Mouse (Mus musculus): ENCODE measurements around the gene Ppt2.

Ppt2 gene

GRCm38 (mm10) chr17:34604511-34605237 is 23.6 kb downstream of the Ppt2 start:
- DNase-seq = no peak

DNA sequence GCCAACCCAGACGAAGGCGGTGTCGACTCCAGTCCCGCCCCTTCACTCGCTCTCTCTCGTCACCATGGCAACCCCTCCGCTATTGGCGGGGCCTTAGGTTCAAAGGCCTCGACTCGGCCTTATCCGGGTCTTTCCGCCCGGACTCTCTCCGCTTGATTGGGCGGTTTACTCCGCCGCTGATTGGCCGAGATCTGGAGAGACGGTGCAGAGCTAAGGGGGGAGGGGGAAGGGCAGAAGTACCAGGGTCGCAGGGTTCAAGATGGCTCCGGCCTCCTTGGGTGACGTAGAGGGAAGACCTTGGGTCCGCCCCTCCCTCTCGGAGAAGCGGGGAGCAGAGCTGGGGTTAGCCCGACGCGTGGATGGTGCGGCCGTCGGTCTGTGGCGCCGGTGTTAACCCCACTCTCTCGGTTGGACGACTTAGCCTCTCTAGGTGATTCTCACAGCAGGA is 24.2 kb downstream of the Ppt2 start, which contains the start of gene Agpat1:
TSS of gene Agpat1 (plus strand) at position 202 of the 448 bp plus-strand sequence.
- DNase-seq = peak; percentile 98

GRCm38 (mm10) chr17:34603375-34604060 is 24.8 kb downstream of the Ppt2 start, which contains the start of gene Rnf5:
Rnf5 (minus strand) TSS chr17:34603690.
- peak; percentile 98 for DNase-seq

DNA sequence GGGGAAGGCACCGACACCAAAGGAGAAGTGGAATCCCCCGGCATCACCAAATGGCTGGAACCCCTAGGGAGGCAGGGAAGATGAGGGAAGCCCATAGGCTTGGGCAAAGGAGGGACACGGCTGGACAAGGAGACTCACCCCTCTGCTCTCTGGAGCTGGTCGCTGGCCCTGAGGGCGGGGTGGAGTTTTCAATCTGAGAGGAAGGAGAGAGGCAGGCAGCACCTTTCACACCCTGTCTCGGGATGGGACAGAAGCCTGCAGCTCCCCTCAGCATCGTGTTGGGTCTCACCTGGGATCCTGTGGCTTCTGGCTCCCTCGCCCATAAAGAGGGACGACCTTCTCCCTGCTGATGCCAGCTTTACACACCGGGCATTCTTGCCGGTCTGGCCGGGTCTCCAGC is 26.5 kb downstream of the Ppt2 start:
- DNase-seq = no peak

- DNase-seq = peak; percentile 38
These were observed 28.4 kb downstream of the Ppt2 start for GRCm38 (mm10) chr17:34599891-34600290.

- no peak for DNase-seq
These were observed 30.7 kb downstream of the Ppt2 start, which contains the start of gene Ager for GRCm38 (mm10) chr17:34597566-34598095. Ager (plus strand) TSS chr17:34597862.

- DNase-seq = no peak
These were observed 32.2 kb downstream of the Ppt2 start for GRCm38 (mm10) chr17:34596098-34596497.

GRCm38 (mm10) chr17:34593752-34594525 is 34.4 kb downstream of the Ppt2 start:
- DNase-seq = peak; percentile 21

DNA sequence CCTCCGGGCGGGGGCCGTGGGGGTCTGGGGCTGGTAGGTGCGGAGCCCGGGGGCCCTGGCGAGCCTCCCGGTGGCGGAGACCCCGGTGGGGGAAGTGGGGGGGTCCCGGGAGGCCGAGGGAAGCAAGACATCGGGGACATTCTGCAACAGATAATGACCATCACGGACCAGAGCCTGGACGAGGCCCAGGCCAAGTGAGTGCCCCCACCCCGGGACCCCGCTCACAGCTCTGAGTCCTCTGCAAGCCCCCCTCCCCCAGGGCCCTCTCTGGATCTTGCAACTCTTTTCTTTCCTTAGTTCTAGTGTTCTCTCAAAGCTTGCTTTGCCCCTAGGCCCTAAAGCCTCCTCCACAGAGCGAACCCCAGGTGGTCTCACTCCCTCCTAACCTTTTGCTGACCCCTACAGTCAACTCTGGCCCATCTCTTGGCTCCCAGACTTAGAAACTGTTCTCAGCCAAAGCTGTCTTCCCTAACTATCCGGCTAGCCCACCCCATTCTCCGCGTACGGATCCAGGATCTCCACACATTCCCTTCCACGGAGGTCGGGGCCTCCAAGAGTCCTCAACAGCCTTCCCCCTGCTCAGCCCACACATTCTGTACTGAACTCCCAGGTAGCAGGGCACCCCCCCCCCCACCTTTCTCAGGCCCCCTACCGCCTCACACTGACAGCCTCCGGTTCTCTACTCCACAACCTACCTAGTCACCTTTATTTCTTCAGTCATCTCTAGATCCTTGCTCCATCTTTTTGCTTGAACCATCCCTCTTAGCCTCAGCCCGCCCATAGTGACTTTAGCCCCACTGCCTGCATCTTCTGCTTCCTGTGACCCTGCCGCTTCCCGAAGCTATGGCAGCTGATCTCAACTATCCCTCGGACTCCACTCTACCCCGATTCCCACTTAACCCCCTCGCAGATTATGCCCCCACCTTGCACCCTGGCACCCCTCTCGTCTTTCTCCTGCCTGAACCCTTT is 35.4 kb downstream of the Ppt2 start:
- DNase-seq = peak; percentile 66

DNA sequence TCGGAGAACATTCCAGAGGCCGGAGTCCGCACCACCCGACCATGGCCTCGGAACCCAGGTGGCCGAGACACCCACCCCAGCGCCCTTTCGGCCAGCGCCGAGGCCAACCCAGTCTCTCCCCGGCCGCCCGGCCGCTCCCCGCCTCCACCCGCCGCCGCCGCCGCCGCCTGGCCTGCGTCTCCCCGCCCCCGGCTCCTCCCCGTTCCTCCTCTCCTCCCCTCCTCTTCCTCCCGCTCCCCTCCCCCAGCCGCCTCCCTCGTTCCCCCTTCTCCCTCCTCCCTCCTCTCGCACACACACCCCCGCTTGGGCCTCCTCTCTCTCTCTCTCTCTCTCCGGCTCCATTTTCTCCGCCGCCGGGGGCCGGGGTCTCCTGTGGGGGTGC is 36.3 kb downstream of the Ppt2 start:
- DNase-seq = peak; percentile 81

DNA sequence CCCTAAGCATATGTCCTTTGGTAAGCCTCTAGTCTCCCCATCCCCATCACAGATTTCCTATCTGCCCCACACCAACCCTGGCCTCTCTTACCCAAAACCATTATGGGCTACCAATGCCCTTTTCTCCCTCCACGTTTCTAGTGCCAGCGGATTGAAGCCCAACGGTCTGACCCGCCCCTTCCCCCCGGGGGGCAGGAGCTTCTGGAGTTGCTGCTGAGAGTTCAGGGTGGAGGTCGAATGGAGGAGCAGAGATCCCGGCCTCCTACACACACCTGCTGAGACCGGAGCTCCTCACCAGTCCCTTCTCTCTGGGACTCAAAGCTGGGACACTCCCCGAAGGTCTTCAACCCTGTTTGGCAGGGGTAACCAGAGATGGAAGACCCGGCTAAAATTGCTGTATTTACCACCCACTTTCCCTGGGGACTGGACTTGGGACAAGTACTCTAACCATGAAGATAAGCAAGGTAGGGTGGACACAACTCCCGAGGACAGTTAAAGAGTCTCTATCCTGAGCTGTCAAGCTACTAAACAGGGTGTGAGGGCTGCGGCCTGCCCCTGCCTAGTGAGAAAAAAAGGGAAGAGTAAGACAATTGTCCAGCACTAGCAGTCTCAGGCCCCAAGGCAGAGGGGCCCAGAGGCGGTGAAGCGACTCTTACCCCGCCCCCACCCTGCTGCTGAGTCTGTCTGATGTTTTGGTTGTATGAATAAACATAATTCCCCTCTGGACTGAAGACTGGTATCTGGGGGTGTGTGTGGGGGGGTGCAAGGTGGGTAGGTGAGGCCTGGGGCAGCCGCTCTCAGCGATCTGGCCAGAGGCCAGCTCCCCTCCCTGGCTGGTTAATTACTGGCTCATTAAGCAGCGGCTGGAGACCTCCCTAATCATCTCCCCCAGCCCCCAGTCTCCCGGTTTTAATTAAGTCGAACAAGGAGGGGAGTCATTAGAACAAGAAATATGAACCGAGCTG is 37.0 kb downstream of the Ppt2 start, which contains the start of gene Pbx2:
TSS of gene Pbx2 (plus strand) at position 238 of the 965 bp plus-strand sequence.
- DNase-seq = peak; percentile 52

- DNase-seq = peak; percentile 37
These were observed 37.9 kb downstream of the Ppt2 start for GRCm38 (mm10) chr17:34590154-34590987.

- DNase-seq = peak; percentile 34
These were observed 38.6 kb downstream of the Ppt2 start, which contains the start of gene Gpsm3 for GRCm38 (mm10) chr17:34589681-34590101. Gpsm3 (plus strand) TSS chr17:34589806.

DNA sequence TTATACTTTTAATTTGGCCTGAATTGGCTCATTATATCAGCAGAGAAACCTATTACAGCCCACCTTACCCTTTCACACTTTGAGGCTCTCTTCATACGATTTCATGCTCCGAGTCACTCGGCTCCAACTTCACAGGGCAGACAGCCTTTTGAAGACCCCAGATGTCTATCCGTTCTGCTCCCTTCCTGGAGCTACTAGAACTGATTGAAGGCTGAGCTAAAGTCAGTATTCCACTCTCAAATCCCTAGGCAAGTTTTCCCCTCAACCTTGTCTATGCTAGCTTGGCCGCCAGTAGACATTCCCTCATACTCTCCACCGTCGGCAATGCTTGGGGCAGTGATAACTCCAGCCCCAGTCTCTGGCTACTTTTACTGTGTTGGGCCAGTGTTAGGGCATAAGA is 39.1 kb downstream of the Ppt2 start:
- no peak for DNase-seq

DNA sequence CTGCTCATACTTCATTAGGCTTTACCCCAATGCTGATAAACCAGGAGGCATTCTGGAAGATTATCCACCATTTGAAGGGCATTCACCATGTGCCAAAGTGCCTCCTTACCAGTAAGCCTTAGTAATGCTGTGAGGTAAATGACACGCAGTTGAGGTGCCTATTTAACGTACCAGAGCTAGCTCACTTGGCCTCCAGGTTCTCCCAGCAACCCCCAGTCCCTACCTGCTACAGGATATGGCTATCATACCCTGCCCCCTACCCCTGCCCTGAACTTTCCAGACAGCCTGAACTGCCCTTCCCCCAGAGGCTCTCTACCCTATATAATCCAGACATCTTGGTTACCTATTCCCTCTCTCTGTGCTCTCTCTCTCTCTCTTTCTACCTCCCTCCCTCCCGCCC is 39.5 kb downstream of the Ppt2 start:
- DNase-seq = peak; percentile 23

DNA sequence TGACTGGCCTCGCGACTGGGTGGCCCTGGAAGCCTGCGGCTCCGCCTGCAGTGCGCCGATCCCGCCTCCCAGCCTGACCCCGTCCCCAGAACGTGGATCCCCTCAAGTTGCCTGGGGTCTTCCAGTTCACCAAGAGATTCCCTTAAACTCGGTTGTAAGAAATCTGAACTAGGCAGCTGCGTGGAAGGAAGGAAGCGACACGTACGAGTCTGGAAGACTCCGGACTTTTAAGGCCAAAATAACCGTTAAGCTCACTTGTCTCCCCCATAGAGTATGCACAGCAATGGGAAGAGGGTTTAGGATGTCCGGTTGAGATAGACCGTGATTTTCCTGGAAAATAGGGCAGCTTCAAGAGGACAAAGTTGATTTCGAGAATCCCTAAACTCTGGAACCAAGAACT is 40.5 kb downstream of the Ppt2 start:
- DNase-seq = no peak

DNA sequence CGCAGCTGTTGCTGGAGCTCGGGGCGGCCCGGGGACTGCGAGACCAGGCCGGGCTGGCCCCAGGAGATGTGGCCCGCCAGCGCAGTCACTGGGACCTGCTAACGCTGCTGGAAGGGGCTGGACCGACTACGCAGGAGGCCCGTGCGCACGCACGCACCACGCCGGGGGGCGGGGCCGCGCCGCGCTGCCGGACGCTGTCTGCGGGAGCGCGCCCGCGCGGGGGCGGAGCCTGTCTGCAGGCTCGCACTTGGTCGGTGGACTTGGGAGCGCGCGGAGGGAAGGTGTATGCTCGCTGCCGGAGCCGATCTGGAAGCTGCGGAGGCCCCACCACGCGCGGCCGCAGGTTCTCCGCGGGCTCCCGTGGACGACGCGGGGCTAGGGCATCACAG is 40.9 kb downstream of the Ppt2 start:
- DNase-seq = peak; percentile 98

GRCm38 (mm10) chr17:34586796-34587422 is 41.4 kb downstream of the Ppt2 start:
- DNase-seq = peak; percentile 86
